Mouse (Mus musculus) embryonic facial prominence, embryonic 11.5 days (tissue): ENCODE measurements at regions not wholly inside any gene's neighbourhood (a gene's known extent, or its start where the extent isn't known, plus 50 kb on each side); places are given as distances from the start of the nearest gene placed in this dataset.

Source experiments
- ATAC-seq: fragments of 200-750 bp; cut with Nextera tagmentation; replicated peaks from 2 replicates; pipeline ENCODE4 v1.8.0; 2017; ENCODE audit warnings: low read depth; ENCODE audit not compliant: insufficient number of reproducible peaks, low FRiP score, low TSS enrichment
- DNase-seq: peaks from one replicate; pipeline ENCODE4 v3.0.0-alpha.2; 2015; ENCODE audit warnings: low spot score
- H3K27ac ChIP-seq: fragments of 300-500 bp; sonication (generic); replicated peaks from 2 replicates; pipeline ENCODE4 v1.5.1; 2014; ENCODE audit warnings: mild to moderate bottlenecking, low read depth, low read length, control low read depth
- H3K27me3 ChIP-seq: fragments of 300-500 bp; sonication (generic); 2 replicates; pipeline ENCODE4 v1.6.1; 2014; ENCODE audit warnings: mild to moderate bottlenecking, low read length, moderate library complexity, mixed read lengths; ENCODE audit not compliant: control insufficient read depth, insufficient read depth
- H3K36me3 ChIP-seq: fragments of 300-500 bp; sonication (generic); replicated peaks from 2 replicates; pipeline ENCODE4 v1.6.1; 2014; ENCODE audit warnings: low read depth, mild to moderate bottlenecking, low read length, moderate library complexity, mixed read lengths; ENCODE audit not compliant: control insufficient read depth, insufficient read depth
- H3K4me1 ChIP-seq: fragments of 300-500 bp; sonication (generic); 2 replicates; pipeline ENCODE4 v1.6.1; 2014; ENCODE audit warnings: low read length, mixed read lengths; ENCODE audit not compliant: control insufficient read depth, insufficient read depth
- H3K4me2 ChIP-seq: fragments of 300-500 bp; sonication (generic); 2 replicates; pipeline ENCODE4 v1.6.1; 2014; ENCODE audit warnings: low read depth, mild to moderate bottlenecking, control low read depth, low read length, moderate library complexity
- H3K4me3 ChIP-seq: fragments of 300-500 bp; sonication (generic); 2 replicates; pipeline ENCODE4 v1.5.1; 2014; ENCODE audit warnings: low read depth, low read length, control low read depth
- H3K9ac ChIP-seq: fragments of 300-500 bp; sonication (generic); replicated peaks from 2 replicates; pipeline ENCODE4 v1.6.1; 2014; ENCODE audit warnings: mild to moderate bottlenecking, control low read depth, low read length
- H3K9me3 ChIP-seq: fragments of 300-500 bp; sonication (generic); replicated peaks from 2 replicates; pipeline ENCODE4 v1.6.1; 2016; ENCODE audit warnings: mild to moderate bottlenecking, low read length, inconsistent platforms, mixed read lengths; ENCODE audit not compliant: control insufficient read depth
- WGBS: fragments of 180-500 bp; shearing (Covaris S2); extraction: QIAGEN DNeasy Blood & Tissue Kit; methylation state at CpG from one replicate; pipeline ENCODE4 v1.1.7; 2014; 5-methylcytosine and 5-hydroxymethylcytosine counted together

- Histone ChIP-seq H3K9me3 (no peaks in the 10 kb centered on the region), H3K27me3 (no peaks in the 10 kb centered on the region), H3K4me3 (no peak overlapping the region), H3K9ac (no peak overlapping the region), H3K4me2 (no peak overlapping the region), H3K27ac (no peak overlapping the region), H3K36me3 (no peaks in the 10 kb centered on the region), H3K4me1 (no peaks in the 10 kb centered on the region)
- ATAC-seq: no peak
- no peak for DNase-seq
- 71% methylated on average over 3 of the region's 3 CpGs for WGBS
Observed at GRCm38 (mm10) chr13:40652916-40653315, 85.3 kb downstream of the Tfap2a start.

- Histone ChIP-seq H3K4me3 (no peak overlapping the region), H3K4me1 (no peaks in the 10 kb centered on the region), H3K27me3 (no peaks in the 10 kb centered on the region)
Observed at GRCm38 (mm10) chr13:40651056-40651455, 87.1 kb downstream of the Tfap2a start.

GRCm38 (mm10) chr13:40650036-40650709 is 88.0 kb downstream of the Tfap2a start:
- Histone ChIP-seq H3K27ac (no peak overlapping the region), H3K4me1 (no peaks in the 10 kb centered on the region), H3K9ac (no peak overlapping the region), H3K36me3 (no peaks in the 10 kb centered on the region), H3K9me3 (no peaks in the 10 kb centered on the region), H3K4me2 (no peak overlapping the region), H3K4me3 (no peak overlapping the region), H3K27me3 (no peaks in the 10 kb centered on the region)
- WGBS: 20% methylated on average over 10 of the region's 10 CpGs
- ATAC-seq: no peak
- DNase-seq: peak; percentile 28

More at GRCm38 (mm10) chr13:40651056-40651455, 87.1 kb downstream of the Tfap2a start:
- H3K27ac ChIP-seq: no peak overlapping the region
- H3K4me2 ChIP-seq: peak overlapping the region; percentile 14; the same call in 1 of the 2 replicates
- ATAC-seq: no peak
- no peaks in the 10 kb centered on the region for H3K36me3 ChIP-seq
- H3K9me3 ChIP-seq: no peaks in the 10 kb centered on the region
- WGBS: 25% methylated on average over 16 of the region's 16 CpGs
- DNase-seq: peak; percentile 81
- H3K9ac ChIP-seq: no peak overlapping the region

- H3K9me3 ChIP-seq: no peaks in the 10 kb centered on the region
- no peaks in the 10 kb centered on the region for H3K4me1 ChIP-seq
- no peak overlapping the region for H3K4me2 ChIP-seq
- 24% methylated on average over 10 of the region's 10 CpGs for WGBS
- DNase-seq: peak; percentile 17
- no peak overlapping the region for H3K4me3 ChIP-seq
- no peaks in the 10 kb centered on the region for H3K27me3 ChIP-seq
- H3K27ac ChIP-seq: no peak overlapping the region
- no peak for ATAC-seq
- no peak overlapping the region for H3K9ac ChIP-seq
- no peaks in the 10 kb centered on the region for H3K36me3 ChIP-seq
Observed at GRCm38 (mm10) chr13:40649096-40650035, 88.8 kb downstream of the Tfap2a start.

- no peak overlapping the region for H3K27ac ChIP-seq
- ATAC-seq: no peak
- no peak for DNase-seq
- no peak overlapping the region for H3K9ac ChIP-seq
- no peak overlapping the region for H3K4me2 ChIP-seq
- 85% methylated on average over 10 of the region's 10 CpGs for WGBS
- H3K4me1 ChIP-seq: no peaks in the 10 kb centered on the region
- no peaks in the 10 kb centered on the region for H3K36me3 ChIP-seq
- H3K27me3 ChIP-seq: no peaks in the 10 kb centered on the region
- no peak overlapping the region for H3K4me3 ChIP-seq
- no peaks in the 10 kb centered on the region for H3K9me3 ChIP-seq
Observed at GRCm38 (mm10) chr13:40646131-40646530, 92.0 kb downstream of the Tfap2a start.

- WGBS: 83% methylated on average over 3 of the region's 3 CpGs
- Histone ChIP-seq H3K9ac (no peak overlapping the region), H3K36me3 (no peaks in the 10 kb centered on the region), H3K27ac (no peak overlapping the region), H3K4me3 (no peak overlapping the region), H3K27me3 (no peaks in the 10 kb centered on the region), H3K9me3 (no peaks in the 10 kb centered on the region), H3K4me1 (no peaks in the 10 kb centered on the region), H3K4me2 (no peak overlapping the region)
- DNase-seq (no peak), ATAC-seq (no peak)
Observed at GRCm38 (mm10) chr13:40645646-40646045, 92.5 kb downstream of the Tfap2a start.

GRCm38 (mm10) chr13:40642931-40643330 is 95.2 kb downstream of the Tfap2a start:
- H3K4me2 ChIP-seq: no peak overlapping the region
- H3K9ac ChIP-seq: no peak overlapping the region
- H3K27me3 ChIP-seq: no peaks in the 10 kb centered on the region
- no peaks in the 10 kb centered on the region for H3K4me1 ChIP-seq
- H3K4me3 ChIP-seq: no peak overlapping the region
- H3K36me3 ChIP-seq: no peaks in the 10 kb centered on the region
- H3K27ac ChIP-seq: no peak overlapping the region
- 39% methylated on average over 6 of the region's 6 CpGs for WGBS
- DNase-seq (no peak), ATAC-seq (no peak)
- H3K9me3 ChIP-seq: no peaks in the 10 kb centered on the region

GRCm38 (mm10) chr13:40637269-40637668 is 100.9 kb downstream of the Tfap2a start:
- H3K9ac ChIP-seq: no peak overlapping the region
- H3K4me3 ChIP-seq: no peak overlapping the region
- no peak overlapping the region for H3K4me2 ChIP-seq
- no peaks in the 10 kb centered on the region for H3K9me3 ChIP-seq
- H3K27ac ChIP-seq: no peak overlapping the region
- no peaks in the 10 kb centered on the region for H3K36me3 ChIP-seq
- no peak for ATAC-seq
- WGBS: 81% methylated on average over 6 of the region's 6 CpGs
- H3K4me1 ChIP-seq: no peaks in the 10 kb centered on the region
- no peaks in the 10 kb centered on the region for H3K27me3 ChIP-seq
- no peak for DNase-seq
